Mouse (Mus musculus) retina, embryonic 14.5 days (tissue): Measurements from ENCODE around the gene Ifit3b.
"Not testable (repeated sequence)": the region's sequence is repeated elsewhere in the genome, so short reads cannot be mapped to it uniquely, and the experiment has no call there.

Experiments used
- DNase-seq: peaks from one replicate; pipeline ENCODE4 v3.0.0-alpha.2; 2015; ENCODE audit warnings: low spot score

The Ifit3b gene

DNA sequence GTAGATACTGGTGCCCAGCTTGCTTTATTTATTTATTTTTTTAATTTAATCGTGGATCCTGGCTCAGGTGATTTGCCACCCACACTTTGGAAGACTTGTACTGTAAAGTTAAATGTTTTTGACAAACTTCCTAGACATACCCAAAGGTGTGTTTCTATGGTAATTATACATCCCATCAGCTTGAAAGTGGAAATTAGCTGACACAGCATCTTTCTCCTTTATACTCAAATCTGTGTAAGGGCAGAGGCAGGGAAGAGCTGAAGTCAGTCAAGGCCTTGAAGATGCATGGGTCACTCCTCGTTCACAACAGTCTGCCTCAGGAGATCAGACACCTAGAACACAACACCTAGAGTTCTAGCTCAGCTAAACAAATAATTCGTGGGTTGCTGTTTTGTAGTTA is 2.3 kb downstream of the Ifit3b start:
- DNase-seq: not testable (repeated sequence)

- not testable (repeated sequence) for DNase-seq
Observed at GRCm38 (mm10) chr19:34612243-34613001, 4.7 kb downstream of the Ifit3b start.

DNA sequence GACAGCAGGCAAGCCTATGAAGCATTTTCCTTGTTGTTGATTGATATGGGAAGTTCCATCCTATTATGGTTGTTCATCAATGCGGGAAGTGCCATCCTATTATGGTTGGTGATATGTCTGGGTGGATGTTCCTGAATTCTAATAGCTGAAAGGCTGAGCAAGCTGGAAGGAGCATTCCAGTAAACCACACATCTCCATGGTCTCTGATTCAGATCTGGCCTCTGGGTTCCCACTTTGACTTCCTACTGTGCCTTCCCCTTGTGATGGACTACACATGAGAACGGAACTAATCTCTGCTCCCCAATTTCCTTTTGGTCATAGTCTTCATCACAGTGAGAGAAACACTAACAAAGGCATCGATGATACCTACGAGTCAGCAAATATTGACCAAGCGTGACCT is 13.1 kb downstream of the Ifit3b start:
- DNase-seq: no peak

DNA sequence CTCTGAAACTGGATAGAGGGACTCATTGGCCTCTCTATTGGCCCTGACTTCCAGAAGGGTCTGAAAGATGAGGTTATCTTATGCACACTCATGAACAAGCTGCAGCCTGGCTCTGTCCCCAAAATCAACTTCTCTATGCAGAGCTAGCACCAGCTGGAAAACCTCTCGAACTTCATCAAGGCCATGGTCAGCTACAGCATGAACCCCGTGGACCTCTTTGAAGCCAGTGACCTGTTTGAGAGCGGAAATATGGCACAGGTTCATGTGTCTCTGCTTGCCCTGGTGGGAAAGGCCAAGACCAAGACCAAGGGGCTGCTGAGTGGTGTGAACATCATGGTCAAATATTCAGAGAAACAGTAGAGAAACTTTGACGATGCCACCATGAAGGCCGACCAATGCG is 16.0 kb downstream of the Ifit3b start:
- DNase-seq: no peak

DNA sequence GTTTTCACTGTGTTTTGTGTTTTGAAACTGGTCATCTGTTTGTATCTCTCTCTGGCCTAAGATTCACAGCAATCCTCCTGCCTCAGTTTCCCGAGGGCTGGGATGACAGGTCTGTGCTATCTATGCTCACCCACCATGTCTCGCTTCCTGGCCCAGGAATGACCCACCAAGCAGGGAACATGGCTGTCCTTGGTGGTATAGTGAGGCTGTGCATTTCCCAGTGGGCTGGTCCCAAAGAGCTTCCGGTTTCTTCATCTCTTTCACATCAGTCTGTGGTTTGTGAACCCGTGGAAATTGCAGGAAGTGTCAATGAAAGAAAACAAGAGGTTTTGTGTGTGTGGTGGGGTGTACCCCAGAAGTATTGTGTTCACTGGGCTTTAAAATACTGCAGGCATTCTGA is 16.9 kb downstream of the Ifit3b start:
- no peak for DNase-seq

DNA sequence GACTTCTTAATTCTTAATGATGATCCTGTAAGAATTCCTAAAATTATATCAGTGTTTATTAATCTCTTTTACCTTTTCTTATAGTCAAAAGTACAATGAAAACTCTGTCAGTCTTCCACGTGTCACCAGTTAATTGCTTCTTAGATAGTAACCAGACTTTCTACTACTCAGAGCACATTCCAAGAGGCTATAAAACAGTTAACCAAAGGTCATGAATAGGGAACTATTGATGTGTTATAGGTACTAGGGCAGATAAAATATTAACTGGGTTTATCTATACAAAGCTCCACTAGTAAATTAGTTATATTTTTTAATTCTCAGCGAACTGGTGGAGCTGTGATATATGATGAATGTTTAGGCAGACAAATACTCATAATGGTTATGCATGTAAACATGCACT is 19.7 kb downstream of the Ifit3b start:
- DNase-seq: no peak

DNA sequence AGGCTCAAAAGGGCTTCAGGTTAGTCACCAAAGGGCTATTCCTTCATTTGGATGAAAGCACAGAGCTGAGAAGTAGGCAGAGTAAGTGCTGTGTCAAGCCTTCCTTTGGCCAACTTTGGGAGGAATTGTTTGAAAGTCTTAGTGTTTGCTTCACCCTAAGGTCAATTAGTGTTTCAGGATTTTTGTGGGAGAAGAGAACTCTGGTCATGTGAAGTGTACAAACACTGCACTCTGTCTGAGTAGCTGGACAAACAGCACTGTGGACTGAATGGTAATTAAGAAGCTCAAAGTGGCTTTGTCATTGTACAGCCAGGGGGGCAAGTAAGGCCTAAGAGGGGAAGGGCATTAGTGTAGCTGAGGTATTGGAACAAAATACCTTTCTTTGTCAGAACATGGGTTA is 23.7 kb downstream of the Ifit3b start:
- no peak for DNase-seq

DNA sequence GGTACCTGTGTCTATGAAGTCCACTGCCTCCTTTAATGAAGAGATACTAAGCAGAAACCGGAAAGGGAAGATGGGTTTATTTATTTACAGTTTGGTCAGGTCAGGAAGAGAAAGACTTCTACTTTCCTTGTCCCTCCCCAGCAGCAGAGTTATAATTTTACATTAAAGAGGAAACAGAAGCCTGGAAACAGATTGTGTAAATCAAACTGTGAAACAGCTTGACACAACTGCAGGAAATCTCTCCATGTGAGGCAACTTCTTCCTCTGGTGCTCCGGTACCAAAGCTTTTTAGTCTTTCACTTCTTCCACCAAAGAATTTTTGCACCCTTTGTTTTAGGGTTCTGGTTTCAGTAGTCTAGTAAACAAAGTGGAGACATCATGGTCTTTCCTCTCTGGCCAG is 25.7 kb downstream of the Ifit3b start:
- DNase-seq: no peak

- DNase-seq: peak; percentile 80
Observed at GRCm38 (mm10) chr19:34636933-34637557, 29.3 kb downstream of the Ifit3b start.

DNA sequence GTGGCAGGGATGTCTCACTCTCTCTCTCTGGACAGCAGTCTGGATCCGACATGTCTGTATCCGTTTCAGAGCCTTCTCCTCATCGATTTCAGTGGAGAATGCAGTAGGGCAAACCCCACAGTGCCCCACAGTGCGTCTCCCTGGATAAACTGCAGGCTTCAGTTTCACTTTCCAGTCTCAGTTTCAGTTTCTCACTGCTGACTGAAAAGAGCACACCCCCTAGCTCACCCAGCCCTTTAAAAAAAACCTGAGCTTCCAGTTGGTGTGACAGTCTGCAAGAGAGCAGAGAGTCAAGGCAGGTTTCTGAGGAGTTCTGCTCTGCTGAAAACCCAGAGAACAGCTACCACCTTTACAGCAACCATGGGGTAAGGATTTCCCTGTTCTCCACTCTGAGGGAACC is 32.9 kb downstream of the Ifit3b start, which contains the start of the genes Ifit1bl2 and Ifit1:
Gene Ifit1bl2, minus strand, starts transcription at position 121 of the 400 bp plus-strand sequence.
Gene Ifit1, plus strand, starts transcription at position 249 of the 400 bp plus-strand sequence.
- DNase-seq: no peak

GRCm38 (mm10) chr19:34642616-34643015 is 34.8 kb downstream of the Ifit3b start:
- DNase-seq: no peak

DNA sequence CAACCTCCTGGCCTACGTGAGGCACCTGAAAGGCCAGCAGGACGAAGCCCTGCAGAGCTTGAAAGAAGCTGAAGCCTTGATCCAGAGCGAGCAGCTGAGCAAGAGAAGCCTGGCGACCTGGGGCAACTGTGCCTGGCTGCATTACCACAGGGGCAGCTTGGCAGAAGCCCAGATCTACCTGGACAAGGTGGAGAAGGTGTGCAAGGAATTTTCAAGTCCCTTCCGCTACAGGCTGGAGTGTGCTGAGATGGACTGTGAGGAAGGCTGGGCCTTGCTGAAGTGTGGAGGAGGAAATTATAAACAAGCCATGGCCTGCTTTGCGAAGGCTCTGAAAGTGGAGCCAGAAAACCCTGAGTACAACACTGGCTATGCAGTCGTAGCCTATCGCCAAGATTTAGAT is 39.9 kb downstream of the Ifit3b start:
- not testable (repeated sequence) for DNase-seq

DNA sequence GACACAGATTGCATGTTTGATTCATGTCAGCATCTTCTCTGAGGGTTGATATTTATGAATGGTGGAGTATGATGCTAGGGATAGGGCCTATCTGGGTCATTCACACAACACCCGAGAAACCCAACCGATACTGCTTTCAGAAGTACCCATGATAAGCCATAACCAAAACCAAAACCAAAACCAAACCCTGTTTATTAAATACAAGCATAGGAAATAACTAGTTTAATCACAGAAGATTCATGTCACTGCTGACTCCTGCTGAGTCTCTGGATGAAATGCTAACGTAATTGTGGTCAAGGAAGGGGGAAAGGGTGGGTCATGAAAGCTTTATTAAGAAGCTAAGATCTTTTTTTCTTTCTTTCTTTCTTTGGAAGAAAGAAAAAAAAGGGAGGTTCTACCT is 42.5 kb downstream of the Ifit3b start:
- no peak for DNase-seq

GRCm38 (mm10) chr19:34650997-34651396 is 43.2 kb downstream of the Ifit3b start:
- no peak for DNase-seq

GRCm38 (mm10) chr19:34655227-34655805 is 47.5 kb downstream of the Ifit3b start:
- no peak for DNase-seq

GRCm38 (mm10) chr19:34656511-34657298 is 48.9 kb downstream of the Ifit3b start:
- DNase-seq: no peak

DNA sequence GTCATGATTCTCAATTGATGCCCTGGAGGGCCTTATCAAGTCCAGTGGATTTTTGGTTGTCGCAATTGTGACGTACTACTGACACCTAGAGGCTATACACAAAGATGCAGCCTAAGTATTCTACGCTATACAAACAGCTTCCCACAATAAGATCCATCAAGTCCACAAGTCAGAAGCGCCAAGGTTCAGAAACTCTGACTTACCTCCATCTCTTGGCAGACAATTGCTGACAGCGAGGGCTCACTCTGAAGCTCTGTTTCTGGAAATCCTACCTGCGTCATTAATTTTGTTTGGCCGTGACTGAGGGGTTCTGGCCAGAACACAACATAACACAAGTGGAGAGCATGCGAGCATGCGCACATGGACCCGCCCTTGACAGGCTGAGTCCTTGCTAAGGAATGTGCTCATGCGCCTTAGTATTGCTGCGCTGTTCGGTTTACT is 54.3 kb downstream of the Ifit3b start:
- DNase-seq: peak; percentile 84

DNA sequence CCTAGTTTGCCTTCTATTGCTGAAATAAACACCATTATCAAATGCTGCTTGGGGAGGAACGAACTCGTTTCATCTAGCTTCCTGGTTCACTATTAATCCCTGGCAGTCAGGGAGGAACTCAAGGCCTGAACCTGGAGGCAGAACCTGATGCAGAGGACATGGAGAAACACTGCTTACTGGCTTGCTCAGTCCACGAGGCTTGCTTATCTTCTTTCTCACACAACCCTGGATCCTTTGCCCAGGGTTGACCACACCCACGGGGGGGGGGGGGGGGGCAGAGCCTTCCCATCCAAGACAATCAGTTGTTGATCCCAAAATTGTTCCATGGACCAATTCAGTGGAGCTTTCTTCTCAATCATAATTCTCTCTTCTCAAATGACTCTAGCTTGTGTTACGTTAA is 55.0 kb downstream of the Ifit3b start:
- DNase-seq: no peak
